Mouse (Mus musculus): Measurements from ENCODE around the gene Tent5b.

- no peak for TF ChIP-seq POLR2A (IDR thresholded peaks at IDR 0.05; ENCODE audit: control insufficient read depth, extremely low read depth, insufficient read depth, low read length, poor library complexity)
- no peak for TF ChIP-seq CTCF (IDR thresholded peaks at IDR 0.05; ENCODE audit: borderline replicate concordance, control insufficient read depth, extremely low read depth, insufficient read depth, low read length, poor library complexity)
Measured at GRCm38 (mm10) chr4:133461362-133461761, 18.6 kb upstream of the Tent5b start.
